Mouse (Mus musculus): ENCODE data around the gene Akr1b3.

DNA sequence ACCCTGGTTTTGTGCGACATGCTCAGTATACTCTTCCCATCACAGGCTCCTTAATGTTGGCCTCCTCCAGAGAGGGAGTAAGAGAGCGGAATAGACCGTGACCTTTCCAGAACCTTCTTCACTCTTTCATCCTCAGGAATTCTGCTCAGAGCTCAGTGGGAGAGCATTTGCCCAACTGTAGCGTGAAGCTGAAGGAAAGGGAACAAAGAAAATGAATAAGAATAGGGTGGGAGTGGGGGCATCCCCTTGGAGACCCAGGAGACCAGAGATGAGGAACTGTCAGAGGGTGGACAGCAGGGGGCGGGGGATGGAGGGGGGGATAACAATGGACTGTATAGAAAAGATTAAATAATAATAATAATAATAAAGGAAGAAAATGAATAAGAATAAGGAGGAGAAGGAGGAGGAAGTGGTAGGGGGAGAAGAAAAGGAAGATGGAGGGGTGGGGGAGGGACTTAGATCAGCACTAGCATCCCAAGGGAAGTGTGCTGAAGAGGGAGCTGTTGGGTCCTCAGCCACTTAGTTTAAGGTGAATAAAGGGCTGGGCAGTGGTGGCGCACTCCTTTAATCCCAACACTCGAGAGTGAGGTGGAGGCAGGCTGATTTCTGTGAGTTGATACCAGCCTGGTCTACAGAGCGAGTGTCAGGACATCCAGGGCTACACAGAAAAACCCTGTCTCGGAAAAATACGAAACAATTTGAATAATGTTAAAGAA, 27.0 kb upstream of the Akr1b3 start:
- TF ChIP-seq CTCF (IDR thresholded peaks at IDR 0.05) (no peak), EP300 (IDR thresholded peaks at IDR 0.05) (no peak)

Data from lung, postnatal 0 days (tissue).